Mouse (Mus musculus) E14TG2a.4 (cell line): ENCODE results near the gene Castor2.

ENCODE experiments used
- CTCF ChIP-seq: conservative IDR thresholded peaks from 2 replicates; pipeline ENCODE4 v1.5.1; 2014; ENCODE audit warnings: low read length
- NANOG ChIP-seq: IDR thresholded peaks from 2 replicates; pipeline ENCODE4 v1.6.1; 2014; ENCODE audit warnings: borderline replicate concordance, low read length, mixed read lengths

- TF ChIP-seq NANOG (no peak), CTCF (no peak)
Observed at GRCm38 (mm10) chr5:134115639-134116259, 16.2 kb downstream of the Castor2 start.
